Comparison of ENCODE assay signal across 9 mouse cellular contexts in genomic region chr13:97099187-97099852, GRCm38 (mm10). TPM values are rescaled to one million over a fixed set of nuclear protein-coding genes. Genes with fewer than 3 reads are reported as not detected.
DNase-seq lines count a peak whose midpoint lies in the region; ATAC-seq and TF ChIP-seq lines count a peak whose summit lies in the region.
"Had no signal": no experiment of that assay in that cellular context is flagged by ENCODE, and none has a peak within 500 bp of the region (broad histone marks: within the 10 kb centered on the region; RNA-seq: fewer than 3 reads in every experiment).

Gm6169 (minus strand) TSS chr13:97099237.

- 84% methylated on average over 22 of the region's 22 CpGs for WGBS in limb, embryonic 11.5 days

- ATAC-seq in limb, embryonic 11.5 days (ENCODE audit: insufficient number of reproducible peaks, low FRiP score, low TSS enrichment, low read depth), result no peak

- H3K27me3 ChIP-seq in limb, embryonic 11.5 days (ENCODE audit: control insufficient read depth, insufficient read depth, low read length), result no peaks in the 10 kb centered on the region
- H3K27me3 ChIP-seq: hindbrain, embryonic 15.5 days had no signal

- peak; percentile 37 for TF ChIP-seq CTCF in embryonic fibroblast, embryonic 13.5 days (IDR thresholded peaks at IDR 0.05; ENCODE audit: borderline replicate concordance, insufficient read depth, low read length)

- H3K4me2 ChIP-seq in limb, embryonic 11.5 days (ENCODE audit: low read depth, severe bottlenecking), result no peak within 1 kb of the TSS
- H3K4me2 ChIP-seq: hindbrain, embryonic 15.5 days had no signal

- no peaks in the 10 kb centered on the region for H3K4me1 ChIP-seq in embryonic fibroblast, embryonic 13.5 days (ENCODE audit: control insufficient read depth, insufficient read depth, low read length)
- no peaks in the 10 kb centered on the region for H3K4me1 ChIP-seq in limb, embryonic 11.5 days (ENCODE audit: control insufficient read depth, insufficient read depth, low read length)
- H3K4me1 ChIP-seq: hindbrain, embryonic 15.5 days had no signal

- no peaks in the 10 kb centered on the region for H3K9me3 ChIP-seq in limb, embryonic 11.5 days (ENCODE audit: control insufficient read depth, low read length)
- H3K9me3 ChIP-seq: hindbrain, embryonic 15.5 days had no signal

- TF ChIP-seq POLR2A in embryonic fibroblast, embryonic 13.5 days (IDR thresholded peaks at IDR 0.05; ENCODE audit: low read depth, low read length), result no peak

- H3K9ac ChIP-seq in limb, embryonic 11.5 days (ENCODE audit: low read length), result no peak within 1 kb of the TSS
- H3K9ac ChIP-seq: hindbrain, embryonic 15.5 days had no signal

- no peak within 1 kb of the TSS for H3K4me3 ChIP-seq in embryonic fibroblast, embryonic 13.5 days (ENCODE audit: insufficient read depth, low read length)
- no peak within 1 kb of the TSS for H3K4me3 ChIP-seq in limb, embryonic 11.5 days (ENCODE audit: low read depth, low read length)
- H3K4me3 ChIP-seq: hindbrain, embryonic 15.5 days had no signal

- H3K27ac ChIP-seq in embryonic fibroblast, embryonic 13.5 days (ENCODE audit: insufficient read depth, low read length), result no peak within 1 kb of the TSS
- no peak within 1 kb of the TSS for H3K27ac ChIP-seq in limb, embryonic 11.5 days (replicated peaks; ENCODE audit: low read depth, low read length)
- H3K27ac ChIP-seq: hindbrain, embryonic 15.5 days had no signal

- H3K36me3 ChIP-seq in limb, embryonic 11.5 days (ENCODE audit: control insufficient read depth, insufficient read depth, low read length), result 0 out of 2 replicates have a peak, but pooled peaks cover 2% of the 10 kb centered on the region

- DNase-seq in urinary bladder, postnatal 14 days (ENCODE audit: low spot score), result peak; percentile 52
- no peak for DNase-seq in urinary bladder, postnatal 10 days (ENCODE audit: low spot score)
- DNase-seq in brain, embryonic 18.5 days (ENCODE audit: low read depth, low spot score), result peak; percentile 45
- peak; percentile 68 for DNase-seq in kidney, adult 9 months
- DNase-seq in limb, embryonic 11.5 days (ENCODE audit: low spot score), result peak; percentile 39
- DNase-seq in ovary, postnatal 36 days (ENCODE audit: low spot score), result peak; percentile 13
- no peak for DNase-seq in spleen, adult 18-20 months

RNA-seq across cellular contexts. Expression of gene Gm6169, which starts in this region (rescaled TPM):
- 83.5 and 95.6 TPM in 2 replicates for polyA plus RNA-seq in embryonic fibroblast, embryonic 13.5 days (2011; ENCODE audit: insufficient read length, low read depth, missing spikeins)
- 1.7 and 2.4 TPM in 2 replicates for polyA plus RNA-seq in limb, embryonic 11.5 days (2014; fragmentation: Nextera tagmentation; extraction: Ambion mirVana)

Comparison
In these comparisons a context has a peak if more than half of its experiments do, and no peak if none do; other contexts are left out.
1. RNA of gene Gm6169 (polyA plus RNA-seq): 83.5 to 95.6 TPM in embryonic fibroblast, embryonic 13.5 days; 1.7 to 2.4 TPM in limb, embryonic 11.5 days; every median in the first group is over 10 times any median in the second.
2. DNase-seq: peak in urinary bladder, postnatal 14 days (single experiment), brain, embryonic 18.5 days (single experiment), kidney, adult 9 months (single experiment), limb, embryonic 11.5 days (single experiment) and ovary, postnatal 36 days (single experiment); none in urinary bladder, postnatal 10 days (single experiment) and spleen, adult 18-20 months (0 of 2).